Mouse (Mus musculus) c-Kit-positive CD71-positive TER-119-positive erythroid progenitor cells, embryonic 14.5 days (primary cell): Measurements from ENCODE around the gene Fam208a.

Experiments used
- DNase-seq: peaks from one replicate; pipeline ENCODE4 v3.0.0-alpha.2; 2013; ENCODE audit warnings: low spot score

Gene Fam208a

DNA sequence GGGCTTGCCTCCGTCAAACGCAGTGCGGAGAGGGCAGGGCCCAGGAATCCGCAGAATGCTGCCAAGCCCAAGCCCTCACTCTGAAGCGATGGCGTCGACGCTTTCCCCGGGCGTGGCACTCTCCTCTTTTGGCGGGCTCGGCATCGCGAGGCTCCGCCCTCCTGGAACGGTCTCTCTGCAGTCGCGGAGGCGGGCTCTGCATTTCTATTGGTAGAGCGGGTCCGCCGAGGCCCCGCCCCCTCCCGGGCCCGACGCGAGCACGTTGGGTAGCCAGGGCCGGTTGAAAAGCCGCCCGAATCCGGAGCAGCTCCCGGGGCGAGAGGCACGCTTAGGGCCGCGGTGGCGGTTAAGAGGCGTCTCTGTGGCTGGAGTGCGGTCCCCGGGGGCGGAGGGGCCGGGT, at the start of gene Fam208a:
Fam208a (plus strand) TSS at position 262 of the 400 bp plus-strand sequence.
- DNase-seq: peak; percentile 89

DNA sequence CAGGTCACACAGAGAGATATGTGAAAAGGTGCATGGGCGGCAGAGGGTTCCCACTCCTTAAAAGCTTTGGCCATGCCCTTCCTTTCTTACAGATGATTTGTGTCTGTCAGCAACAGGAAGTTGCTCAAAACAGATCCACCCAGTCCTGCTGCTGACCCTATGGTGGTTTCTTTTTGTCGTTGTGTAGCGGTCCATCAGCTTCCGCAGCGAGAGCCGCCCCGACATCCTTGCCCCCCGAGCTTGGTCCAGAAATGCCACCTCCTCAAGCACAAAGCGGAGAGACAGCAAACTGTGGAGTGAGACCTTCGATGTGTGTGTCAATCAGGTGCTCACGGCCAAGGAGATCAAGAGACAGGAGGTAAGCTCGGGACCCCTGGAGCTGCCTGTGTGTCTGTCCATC, 49.2 kb upstream of the Fam208a start:
- DNase-seq: no peak

DNA sequence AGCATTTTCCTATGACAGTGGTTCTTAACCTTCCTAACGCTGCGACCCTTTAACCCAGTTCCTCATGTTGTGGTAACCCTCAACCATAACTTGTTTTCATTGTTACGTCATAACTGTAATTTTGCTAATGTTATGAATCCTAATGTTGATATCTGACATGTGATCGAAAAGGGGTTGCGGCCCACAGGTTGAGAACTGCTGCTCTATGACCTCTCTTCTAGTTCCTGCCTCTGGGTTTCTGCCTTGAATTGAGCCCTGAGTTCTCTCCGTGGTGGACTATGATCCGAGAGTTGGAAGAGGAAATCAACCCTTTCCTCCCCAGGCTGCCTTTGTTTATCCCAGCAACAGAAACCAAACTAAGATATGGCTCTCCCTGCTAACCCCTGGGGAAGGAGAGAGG, 47.2 kb upstream of the Fam208a start:
- no peak for DNase-seq

GRCm38 (mm10) chr14:27383321-27383830, 45.3 kb upstream of the Fam208a start:
- no peak for DNase-seq

- no peak for DNase-seq
Observed at GRCm38 (mm10) chr14:27384143-27384542, 44.5 kb upstream of the Fam208a start.

- no peak for DNase-seq
Observed at GRCm38 (mm10) chr14:27388616-27389015, 40.0 kb upstream of the Fam208a start.

DNA sequence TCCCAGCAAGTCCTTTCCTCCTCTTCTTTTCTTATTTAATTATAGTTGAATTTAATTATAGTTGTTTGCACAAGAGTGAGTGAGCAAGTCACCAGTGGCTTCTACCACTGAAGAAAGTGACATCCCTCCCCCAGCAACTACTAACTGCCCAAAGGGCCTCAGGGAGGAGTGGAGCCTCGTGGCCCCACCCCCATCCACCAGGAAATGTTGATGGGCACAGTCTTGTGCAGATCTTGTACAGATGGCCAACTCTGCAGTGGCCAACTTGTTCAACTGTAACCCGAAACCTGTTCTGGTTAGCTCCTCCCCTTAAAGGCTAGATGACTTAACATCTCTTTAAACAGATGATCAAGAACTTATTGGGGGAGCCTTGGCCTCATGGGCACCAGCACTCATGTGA, 38.9 kb upstream of the Fam208a start:
- DNase-seq: no peak

- DNase-seq: no peak
Observed at GRCm38 (mm10) chr14:27390663-27391062, 38.0 kb upstream of the Fam208a start.

GRCm38 (mm10) chr14:27391776-27392308, 36.8 kb upstream of the Fam208a start:
- DNase-seq: no peak

GRCm38 (mm10) chr14:27392660-27393059, 36.0 kb upstream of the Fam208a start:
- no peak for DNase-seq

GRCm38 (mm10) chr14:27393806-27394205, 34.8 kb upstream of the Fam208a start:
- DNase-seq: no peak

DNA sequence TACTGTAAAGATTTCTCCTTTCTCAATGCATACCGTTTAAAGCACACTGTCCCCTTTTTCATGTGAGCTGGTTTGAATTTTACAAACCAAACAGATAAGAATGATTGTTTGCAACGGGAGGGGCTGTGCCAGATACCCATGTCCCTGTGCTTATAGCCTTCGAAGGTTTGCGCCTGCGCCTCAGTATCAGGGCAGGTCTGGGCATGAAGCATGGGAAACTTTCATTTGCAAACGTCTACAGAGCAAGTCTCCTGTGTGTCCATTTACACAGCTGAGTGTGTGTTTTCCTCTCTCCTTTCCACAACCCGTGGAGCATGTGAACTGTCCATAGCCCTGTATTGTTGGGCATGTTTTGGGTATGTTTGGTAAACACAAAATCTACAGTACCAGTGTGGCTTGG, 32.2 kb upstream of the Fam208a start:
- DNase-seq: no peak

- no peak for DNase-seq
Observed at GRCm38 (mm10) chr14:27397526-27397925, 31.1 kb upstream of the Fam208a start.

DNA sequence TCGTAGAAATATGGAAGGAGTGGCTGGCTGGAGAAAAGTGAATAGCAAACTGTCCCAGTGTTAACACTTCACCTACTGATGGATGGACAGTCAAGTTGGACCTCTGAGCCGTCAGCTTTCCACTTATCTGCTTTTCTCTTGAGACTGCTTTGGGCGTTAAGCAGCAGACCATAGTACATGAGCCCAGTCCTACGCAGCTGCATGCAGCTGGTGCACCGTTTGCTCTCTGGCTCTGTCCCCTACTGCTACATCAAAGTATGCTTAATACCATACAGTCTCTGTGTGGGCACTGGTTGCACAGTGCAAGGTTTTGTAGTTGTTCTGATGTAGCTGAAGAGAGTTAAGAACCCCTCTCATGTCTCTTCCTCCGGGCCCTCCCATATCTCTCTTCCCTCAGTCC, 28.1 kb upstream of the Fam208a start:
- no peak for DNase-seq

GRCm38 (mm10) chr14:27401717-27402278, 26.8 kb upstream of the Fam208a start:
- no peak for DNase-seq

DNA sequence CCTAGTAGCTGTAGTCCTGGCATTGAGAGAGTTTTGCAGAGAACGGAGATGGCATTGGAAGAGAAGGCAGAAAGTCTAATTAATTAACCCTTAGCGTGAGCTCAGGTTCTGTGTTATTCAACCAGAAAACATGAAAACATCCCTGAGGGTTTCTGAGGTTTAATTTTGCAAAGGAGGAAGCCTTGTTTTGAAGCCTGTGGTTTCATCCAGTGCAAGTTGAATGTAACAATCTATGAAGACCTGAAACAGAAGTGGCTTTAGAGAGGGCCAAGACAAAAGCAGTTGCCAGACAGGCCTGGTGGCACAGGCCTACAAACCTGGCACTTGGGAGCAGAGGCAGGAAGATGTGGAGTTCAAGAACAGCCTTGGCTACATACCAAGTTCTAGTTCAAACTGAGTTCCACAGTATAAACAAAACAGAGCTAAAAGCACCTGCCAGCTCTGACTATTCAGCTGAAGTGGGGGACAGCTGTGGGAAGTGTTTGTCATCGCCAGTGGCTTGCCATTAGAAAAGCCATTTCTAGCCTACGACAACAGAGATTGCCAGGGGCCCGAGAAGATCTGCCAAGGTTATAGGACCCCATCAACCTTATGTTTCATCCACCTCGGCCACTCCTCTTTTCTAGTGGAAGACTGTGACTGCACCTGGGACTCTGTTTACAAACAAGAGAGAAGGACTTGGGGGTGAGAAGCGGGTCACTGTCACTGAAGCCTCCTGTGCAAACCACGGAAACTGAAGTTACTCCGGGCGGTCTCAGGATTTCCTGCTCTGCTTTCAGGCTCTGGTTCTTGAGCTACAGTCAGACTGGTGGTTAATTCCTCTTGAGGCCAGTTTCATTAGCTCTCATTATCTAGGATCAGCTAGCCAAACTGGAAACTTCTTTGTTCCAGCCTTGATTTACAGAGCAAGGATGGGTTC, 26.0 kb upstream of the Fam208a start:
- DNase-seq: no peak

GRCm38 (mm10) chr14:27405452-27405851, 23.2 kb upstream of the Fam208a start:
- DNase-seq: no peak

- no peak for DNase-seq
Observed at GRCm38 (mm10) chr14:27405947-27406346, 22.7 kb upstream of the Fam208a start.

DNA sequence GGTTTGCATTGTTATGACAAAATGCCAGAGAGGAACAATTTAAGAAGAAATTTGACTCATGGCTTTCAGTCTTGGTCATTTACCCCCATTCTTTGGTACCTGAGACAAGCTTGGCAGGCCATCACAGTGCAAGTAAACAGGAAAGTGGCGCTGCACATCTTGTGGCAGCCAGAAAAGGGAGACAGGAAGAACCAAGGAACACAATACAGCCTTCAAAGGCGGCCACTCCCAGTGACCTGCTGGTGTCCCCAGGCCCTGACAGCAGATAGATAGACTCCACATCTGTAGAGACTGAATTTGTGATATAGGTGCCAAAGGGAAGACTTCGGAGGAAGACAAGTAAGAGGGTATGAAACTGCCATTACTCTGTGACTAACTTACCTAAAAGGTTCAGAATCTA, 20.4 kb upstream of the Fam208a start:
- DNase-seq: no peak

DNA sequence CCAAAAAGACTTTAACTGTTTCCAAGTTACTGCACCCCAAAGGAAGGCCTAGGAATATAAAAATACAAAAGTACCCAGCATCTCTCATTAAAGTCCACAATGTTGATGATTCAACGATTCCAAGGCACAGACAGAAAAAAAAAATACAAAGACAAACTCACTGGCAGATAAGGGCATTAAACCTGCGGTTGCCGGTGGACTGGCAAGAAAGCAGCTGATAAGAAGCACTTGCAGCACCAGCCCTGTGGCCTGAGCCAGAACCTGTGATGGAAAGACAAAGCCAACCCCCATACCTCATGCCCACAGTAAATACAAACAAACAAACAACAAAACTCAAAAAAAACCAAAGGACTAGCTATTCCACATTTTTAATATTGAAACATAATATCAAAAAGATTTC, 19.0 kb upstream of the Fam208a start:
- DNase-seq: no peak

- no peak for DNase-seq
Observed at GRCm38 (mm10) chr14:27411492-27411891, 17.1 kb upstream of the Fam208a start.

- DNase-seq: no peak
Observed at GRCm38 (mm10) chr14:27412699-27413098, 15.9 kb upstream of the Fam208a start.

DNA sequence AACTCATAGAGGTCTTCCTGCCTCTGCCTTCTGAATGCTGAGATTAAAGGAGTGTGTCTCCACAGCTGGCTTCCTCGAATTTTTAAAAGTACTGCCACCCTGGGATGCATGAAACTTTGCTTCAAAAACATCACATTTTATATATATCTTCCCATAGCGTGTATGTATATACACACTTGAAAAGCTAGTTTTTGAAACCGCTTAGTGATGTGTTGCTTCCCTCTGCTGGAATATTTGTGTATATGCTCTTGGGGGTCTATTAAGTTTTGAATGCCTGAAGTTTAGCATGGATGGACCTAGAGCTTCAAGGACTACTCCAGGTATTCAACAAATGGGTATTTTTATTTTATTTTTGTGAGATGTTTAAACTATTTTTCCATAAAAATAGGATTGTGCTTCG, 14.7 kb upstream of the Fam208a start:
- DNase-seq: no peak
